Comparison of ENCODE assay signal across 8 mouse cellular contexts in genomic region chr13:19623228-19623905, GRCm38 (mm10). TPM values are rescaled to one million over a fixed set of nuclear protein-coding genes. Genes with fewer than 3 reads are reported as not detected.
A peak's percentile ranks its signal among the peaks of the same experiment; 100 is the strongest.
DNase-seq lines count a peak whose midpoint lies in the region; ATAC-seq and TF ChIP-seq lines count a peak whose summit lies in the region.

No protein-coding gene starts in this region.

- ATAC-seq in megakaryocyte-erythroid progenitor cell, adult 5-6 weeks (replicated peaks; ENCODE audit: low FRiP score, low TSS enrichment, poor library complexity, severe bottlenecking): peak; percentile 5; the same call in 1 of the 2 replicates

- peak overlapping the region; percentile 67 for H3K4me3 ChIP-seq in heart, embryonic 10.5 days
- H3K4me3 ChIP-seq in E14TG2a.4 (replicated peaks; ENCODE audit: low read length): peak overlapping the region; percentile 85
- H3K4me3 ChIP-seq in cortical plate, adult 2 months (ENCODE audit: insufficient read depth, low read length): peak overlapping the region; percentile 38
- peak overlapping the region; percentile 61 for H3K4me3 ChIP-seq in hindbrain, embryonic 10.5 days

- H3K9me3 ChIP-seq in heart, embryonic 10.5 days: no peaks in the 10 kb centered on the region
- H3K9me3 ChIP-seq in E14TG2a.4 (ENCODE audit: low read length): no peaks in the 10 kb centered on the region
- no peaks in the 10 kb centered on the region for H3K9me3 ChIP-seq in hindbrain, embryonic 10.5 days

- H3K27ac ChIP-seq in heart, embryonic 10.5 days: peak overlapping the region; percentile 62
- H3K27ac ChIP-seq in cortical plate, adult 2 months (ENCODE audit: insufficient read depth, low read length): no peak overlapping the region
- peak overlapping the region; percentile 82 for H3K27ac ChIP-seq in hindbrain, embryonic 10.5 days

- TF ChIP-seq POLR2A in cortical plate, adult 2 months (IDR thresholded peaks at IDR 0.05; ENCODE audit: extremely low read depth, insufficient read depth, low read length): 0 out of 2 replicates have a peak, but pooled peaks have one; percentile 0

- 20% methylated on average over 30 of the region's 30 CpGs for WGBS in heart, embryonic 10.5 days
- WGBS in hindbrain, embryonic 10.5 days: 21% methylated on average over 30 of the region's 30 CpGs

- intact Hi-C loops in heart, postnatal 25 days (cut with DNase I): no loop called here

- no peak for DNase-seq in heart, embryonic 10.5 days (ENCODE audit: low spot score)
- DNase-seq in heart, postnatal 25 days (ENCODE audit: low spot score): no peak
- DNase-seq in hindbrain, embryonic 10.5 days (ENCODE audit: low spot score): no peak
- DNase-seq in yolk sac, embryonic 10.5 days (ENCODE audit: low spot score): no peak
- no peak for DNase-seq in c-Kit-positive CD71-positive TER-119-positive erythroid progenitor cells, embryonic 14.5 days (ENCODE audit: low spot score)

- no peaks in the 10 kb centered on the region for H3K36me3 ChIP-seq in heart, embryonic 10.5 days
- H3K36me3 ChIP-seq in E14TG2a.4 (ENCODE audit: insufficient read depth, low read length): peaks cover 4% of the 10 kb centered on the region; the same call in 1 of the 2 replicates
- no peaks in the 10 kb centered on the region for H3K36me3 ChIP-seq in hindbrain, embryonic 10.5 days

- peaks cover 33% of the 10 kb centered on the region for H3K27me3 ChIP-seq in heart, embryonic 10.5 days (ENCODE audit: insufficient read depth, poor library complexity, severe bottlenecking)
- H3K27me3 ChIP-seq in E14TG2a.4 (ENCODE audit: insufficient read depth, low read length): peaks cover 37% of the 10 kb centered on the region
- peaks cover 45% of the 10 kb centered on the region for H3K27me3 ChIP-seq in hindbrain, embryonic 10.5 days (ENCODE audit: insufficient read depth, poor library complexity, severe bottlenecking)

- TF ChIP-seq CTCF in E14TG2a.4 (conservative IDR thresholded peaks at IDR 0.05; ENCODE audit: low read length): no peak
- TF ChIP-seq CTCF in cortical plate, adult 2 months (IDR thresholded peaks at IDR 0.05; ENCODE audit: extremely low read depth, insufficient read depth, low read length): no peak

- peaks cover 14% of the 10 kb centered on the region for H3K4me1 ChIP-seq in heart, embryonic 10.5 days
- H3K4me1 ChIP-seq in E14TG2a.4 (replicated peaks; ENCODE audit: low read depth, low read length): peaks cover 45% of the 10 kb centered on the region
- H3K4me1 ChIP-seq in cortical plate, adult 2 months (ENCODE audit: control insufficient read depth, insufficient read depth, low read length): no peaks in the 10 kb centered on the region
- peaks cover 29% of the 10 kb centered on the region for H3K4me1 ChIP-seq in hindbrain, embryonic 10.5 days (replicated peaks)

RNA-seq across cellular contexts. Expression of gene Sfrp4, which starts 0.5 kb away (rescaled TPM):
- 0.48 and 0.58 TPM in 2 replicates for polyA plus RNA-seq in heart, embryonic 10.5 days (2016; fragmentation: Nextera tagmentation; extraction: Ambion mirVana)
- under 1 TPM in 1 of 2 experiments, not detected in 1; 0.31 TPM for total RNA-seq in heart, postnatal 25 days (2021)
- polyA plus RNA-seq in cortical plate, adult 2 months (2012; rRNA removed): 3.4 and 3.9 TPM in 2 replicates
- 1.0 and 1.3 TPM in 2 replicates for polyA plus RNA-seq in hindbrain, embryonic 10.5 days (2016; fragmentation: Nextera tagmentation; extraction: Ambion mirVana)
- 7.3 and 8.3 TPM in 2 replicates for total RNA-seq in megakaryocyte-erythroid progenitor cell, adult 5-6 weeks (2014; fragmentation: Nextera tagmentation)
- 2.3 and 2.4 TPM in 2 replicates for total RNA-seq in megakaryocyte-erythroid progenitor cell, adult 5-6 weeks (2017)

RNA-seq across cellular contexts. Expression of gene Epdr1, which starts 3.6 kb away (rescaled TPM):
- polyA plus RNA-seq in heart, embryonic 10.5 days (2016; fragmentation: Nextera tagmentation; extraction: Ambion mirVana): 21.0 and 33.2 TPM in 2 replicates
- total RNA-seq in heart, postnatal 25 days (2021): 10 to 100 TPM; 13.7 to 17.9 TPM
- polyA plus RNA-seq in cortical plate, adult 2 months (2012; rRNA removed): 118 and 119 TPM in 2 replicates
- polyA plus RNA-seq in hindbrain, embryonic 10.5 days (2016; fragmentation: Nextera tagmentation; extraction: Ambion mirVana): 15.7 and 16.0 TPM in 2 replicates
- total RNA-seq in megakaryocyte-erythroid progenitor cell, adult 5-6 weeks (2014; fragmentation: Nextera tagmentation): 68.9 and 85.9 TPM in 2 replicates
- 47.4 and 53.6 TPM in 2 replicates for total RNA-seq in megakaryocyte-erythroid progenitor cell, adult 5-6 weeks (2017)
